Mouse (Mus musculus): Measurements from ENCODE around the gene Grhpr. TPM values are rescaled to one million over a fixed set of nuclear protein-coding genes. Genes with fewer than 3 reads are reported as not detected.
A peak's percentile ranks its signal among the peaks of the same experiment; 100 is the strongest.

Gene Grhpr
- polyA plus RNA-seq (2014; fragmentation: Nextera tagmentation; extraction: Ambion mirVana), result 84.3 and 87.9 TPM in 2 replicates

GRCm38 (mm10) chr4:44981280-44981973 lies at the start of gene Grhpr:
Gene Grhpr, plus strand, starts transcription at chr4:44981395.
- ATAC-seq (replicated peaks; ENCODE audit: insufficient number of reproducible peaks, low FRiP score, low TSS enrichment), result peak; percentile 92
- Histone ChIP-seq H3K27ac (ENCODE audit: low read depth, low read length) (peak within 1 kb of the TSS; percentile 90), H3K9me3 (replicated peaks; ENCODE audit: control insufficient read depth, low read length) (no peaks in the 10 kb centered on the region), H3K9ac (ENCODE audit: low read depth, low read length) (peak within 1 kb of the TSS; percentile 93), H3K36me3 (ENCODE audit: control insufficient read depth, insufficient read depth, low read length) (peaks cover 1% of the 10 kb centered on the region; the same call in 1 of the 2 replicates), H3K4me2 (peak within 1 kb of the TSS; percentile 96), H3K4me3 (ENCODE audit: low read depth, low read length) (peak within 1 kb of the TSS; percentile 88), H3K4me1 (ENCODE audit: control insufficient read depth, insufficient read depth, low read length) (peaks cover 22% of the 10 kb centered on the region), H3K27me3 (ENCODE audit: control insufficient read depth, insufficient read depth, low read length) (no peaks in the 10 kb centered on the region)
- WGBS (ENCODE audit: insufficient replicate concordance), result under 1% methylated on average over 40 of the region's 40 CpGs

DNA sequence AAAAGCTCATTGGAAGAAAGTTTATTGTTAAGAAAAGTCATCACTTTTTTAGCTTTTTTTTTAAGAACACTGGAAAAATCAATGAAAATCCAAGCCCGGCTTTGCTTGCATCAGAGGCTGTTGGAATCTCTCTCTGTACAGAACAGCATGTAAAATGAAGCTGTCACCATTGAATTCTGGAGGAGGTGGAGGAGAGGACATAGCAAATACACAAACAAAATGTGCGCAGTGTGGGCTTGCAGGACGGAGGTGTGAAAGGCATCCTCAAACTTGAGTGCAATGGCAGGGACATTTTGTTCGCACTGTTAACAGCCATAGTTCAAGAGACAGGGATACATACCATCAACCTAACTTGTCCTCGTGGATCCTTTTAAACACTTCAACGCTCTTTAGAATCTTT lies 49.5 kb upstream of the Grhpr start:
- Histone ChIP-seq H3K36me3 (ENCODE audit: control insufficient read depth, insufficient read depth, low read length) (peaks cover 11% of the 10 kb centered on the region), H3K27me3 (ENCODE audit: control insufficient read depth, insufficient read depth, low read length) (no peaks in the 10 kb centered on the region), H3K4me3 (ENCODE audit: low read depth, low read length) (no peak overlapping the region), H3K4me2 (no peak overlapping the region), H3K27ac (ENCODE audit: low read depth, low read length) (no peak overlapping the region), H3K4me1 (ENCODE audit: control insufficient read depth, insufficient read depth, low read length) (no peaks in the 10 kb centered on the region), H3K9me3 (replicated peaks; ENCODE audit: control insufficient read depth, low read length) (no peaks in the 10 kb centered on the region), H3K9ac (ENCODE audit: low read depth, low read length) (no peak overlapping the region)
- ATAC-seq (replicated peaks; ENCODE audit: insufficient number of reproducible peaks, low FRiP score, low TSS enrichment), result no peak
- WGBS (ENCODE audit: insufficient replicate concordance), result 90% methylated on average over 6 of the region's 6 CpGs

DNA sequence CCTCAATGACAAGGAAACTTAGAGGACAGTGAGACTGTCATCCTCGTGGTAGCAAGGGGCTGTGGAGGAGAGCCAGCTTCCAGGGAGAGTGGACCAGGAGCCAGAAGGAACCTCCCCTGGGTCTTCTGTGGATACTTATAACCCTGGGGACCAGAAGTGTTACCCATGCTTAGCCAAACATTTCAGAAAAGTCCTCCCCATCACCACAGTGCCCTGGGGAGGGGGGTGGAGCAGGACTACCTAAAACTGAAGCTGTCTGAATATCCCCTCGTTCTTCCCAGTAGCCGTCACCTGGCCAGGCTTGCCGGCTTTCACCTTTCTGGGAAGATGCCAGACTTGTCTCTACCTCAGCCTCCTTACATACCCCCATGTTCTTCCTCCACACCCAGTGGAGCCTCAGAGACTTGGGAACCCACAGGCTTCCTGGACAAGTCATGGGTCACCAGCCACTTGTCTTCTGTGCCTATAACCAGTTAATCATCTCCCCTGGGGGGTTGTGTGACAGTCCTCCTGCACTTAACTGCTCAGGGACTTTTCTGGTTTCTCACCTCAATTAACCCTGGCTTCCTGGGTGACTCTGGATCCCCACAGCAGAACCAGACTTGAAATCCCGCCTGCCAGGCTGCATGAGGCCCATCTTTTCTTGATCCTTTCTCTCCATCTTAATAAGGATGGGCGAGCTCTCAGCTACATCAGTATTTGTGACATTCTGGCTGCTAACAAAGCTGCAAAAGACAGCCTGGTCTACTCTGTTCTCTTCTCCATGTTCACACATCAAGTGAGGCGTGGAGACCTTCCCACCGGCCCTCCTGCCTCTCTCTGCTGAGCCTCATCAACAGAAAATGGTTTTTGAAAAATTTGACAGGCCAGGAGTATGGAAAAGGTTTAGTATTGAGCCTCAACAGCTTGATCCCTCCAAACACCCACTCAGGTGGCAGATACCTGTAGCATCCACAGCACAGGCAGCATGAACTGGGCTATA lies 42.5 kb upstream of the Grhpr start:
- no peak for ATAC-seq (replicated peaks; ENCODE audit: insufficient number of reproducible peaks, low FRiP score, low TSS enrichment)
- H3K9ac ChIP-seq (ENCODE audit: low read depth, low read length), result no peak overlapping the region
- H3K36me3 ChIP-seq (ENCODE audit: control insufficient read depth, insufficient read depth, low read length), result no peaks in the 10 kb centered on the region
- H3K27me3 ChIP-seq (ENCODE audit: control insufficient read depth, insufficient read depth, low read length), result no peaks in the 10 kb centered on the region
- no peaks in the 10 kb centered on the region for H3K9me3 ChIP-seq (replicated peaks; ENCODE audit: control insufficient read depth, low read length)
- 69% methylated on average over 8 of the region's 8 CpGs for WGBS (ENCODE audit: insufficient replicate concordance)
- no peak overlapping the region for H3K4me2 ChIP-seq
- H3K4me3 ChIP-seq (ENCODE audit: low read depth, low read length), result no peak overlapping the region
- H3K27ac ChIP-seq (ENCODE audit: low read depth, low read length), result no peak overlapping the region
- no peaks in the 10 kb centered on the region for H3K4me1 ChIP-seq (ENCODE audit: control insufficient read depth, insufficient read depth, low read length)

DNA sequence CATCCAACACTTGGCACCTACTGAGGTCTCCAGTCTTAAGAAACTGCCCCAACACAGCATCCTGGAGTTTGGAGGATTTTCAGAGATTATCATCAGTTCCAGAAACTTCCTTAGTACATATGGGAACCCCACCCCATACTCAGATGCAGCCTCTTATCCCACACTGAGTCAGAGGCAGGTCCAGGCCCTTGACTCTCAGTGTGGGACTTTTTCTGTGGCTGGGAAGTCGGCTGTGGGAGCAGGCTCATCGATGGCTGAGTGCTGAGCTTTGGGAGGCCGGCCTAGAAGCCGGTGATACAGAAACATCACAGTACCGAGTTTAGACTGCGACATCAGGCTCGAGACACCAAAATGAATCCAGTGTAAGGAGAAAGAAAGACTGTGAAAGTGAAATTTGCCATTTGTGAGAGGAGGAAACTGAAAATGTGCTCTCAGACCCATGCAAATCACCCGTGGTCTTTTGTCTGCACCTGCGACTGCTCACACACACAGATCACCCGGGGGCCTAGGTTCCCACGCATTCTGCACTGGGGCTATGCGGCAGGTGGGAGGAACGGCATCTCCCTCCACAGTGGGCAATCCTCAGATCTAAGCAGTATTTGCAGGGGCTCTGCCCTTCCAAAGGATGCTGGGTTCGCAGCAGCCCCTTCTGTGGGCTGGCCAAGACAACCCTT lies 41.5 kb upstream of the Grhpr start:
- Histone ChIP-seq H3K9ac (ENCODE audit: low read depth, low read length) (no peak overlapping the region), H3K36me3 (ENCODE audit: control insufficient read depth, insufficient read depth, low read length) (no peaks in the 10 kb centered on the region), H3K4me2 (no peak overlapping the region), H3K4me3 (ENCODE audit: low read depth, low read length) (no peak overlapping the region), H3K27ac (ENCODE audit: low read depth, low read length) (no peak overlapping the region), H3K4me1 (ENCODE audit: control insufficient read depth, insufficient read depth, low read length) (no peaks in the 10 kb centered on the region), H3K27me3 (ENCODE audit: control insufficient read depth, insufficient read depth, low read length) (peaks cover under 1% of the 10 kb centered on the region; the same call in 1 of the 2 replicates), H3K9me3 (replicated peaks; ENCODE audit: control insufficient read depth, low read length) (no peaks in the 10 kb centered on the region)
- 84% methylated on average over 14 of the region's 14 CpGs for WGBS (ENCODE audit: insufficient replicate concordance)
- ATAC-seq (replicated peaks; ENCODE audit: insufficient number of reproducible peaks, low FRiP score, low TSS enrichment), result no peak

DNA sequence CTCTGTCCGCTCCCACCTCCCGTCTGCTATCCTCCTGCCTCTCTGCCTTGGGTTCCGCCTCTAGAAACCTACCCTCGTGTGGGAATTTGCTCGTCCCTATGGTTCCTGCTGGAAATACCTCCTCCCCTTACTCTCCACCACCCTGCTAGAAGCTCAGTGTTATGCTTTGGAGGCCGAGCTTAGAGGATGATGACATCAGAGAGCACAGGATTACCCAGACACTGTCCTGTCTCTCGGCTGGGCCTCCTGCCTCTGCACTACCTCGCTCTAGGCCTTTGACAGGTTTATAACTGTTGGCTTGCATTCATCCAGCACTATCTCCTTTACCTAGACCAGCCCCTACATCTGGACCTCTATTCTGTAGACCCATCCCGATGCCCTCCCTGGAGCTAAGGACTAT lies 40.9 kb upstream of the Grhpr start:
- H3K27me3 ChIP-seq (ENCODE audit: control insufficient read depth, insufficient read depth, low read length), result peaks cover 3% of the 10 kb centered on the region; the same call in 1 of the 2 replicates
- no peak for ATAC-seq (replicated peaks; ENCODE audit: insufficient number of reproducible peaks, low FRiP score, low TSS enrichment)
- no peak overlapping the region for H3K4me2 ChIP-seq
- no peak overlapping the region for H3K4me3 ChIP-seq (ENCODE audit: low read depth, low read length)
- no peak overlapping the region for H3K27ac ChIP-seq (ENCODE audit: low read depth, low read length)
- H3K4me1 ChIP-seq (ENCODE audit: control insufficient read depth, insufficient read depth, low read length), result no peaks in the 10 kb centered on the region
- no peaks in the 10 kb centered on the region for H3K36me3 ChIP-seq (ENCODE audit: control insufficient read depth, insufficient read depth, low read length)
- H3K9me3 ChIP-seq (replicated peaks; ENCODE audit: control insufficient read depth, low read length), result no peaks in the 10 kb centered on the region
- WGBS (ENCODE audit: insufficient replicate concordance), result 76% methylated on average over 9 of the region's 9 CpGs
- H3K9ac ChIP-seq (ENCODE audit: low read depth, low read length), result no peak overlapping the region

DNA sequence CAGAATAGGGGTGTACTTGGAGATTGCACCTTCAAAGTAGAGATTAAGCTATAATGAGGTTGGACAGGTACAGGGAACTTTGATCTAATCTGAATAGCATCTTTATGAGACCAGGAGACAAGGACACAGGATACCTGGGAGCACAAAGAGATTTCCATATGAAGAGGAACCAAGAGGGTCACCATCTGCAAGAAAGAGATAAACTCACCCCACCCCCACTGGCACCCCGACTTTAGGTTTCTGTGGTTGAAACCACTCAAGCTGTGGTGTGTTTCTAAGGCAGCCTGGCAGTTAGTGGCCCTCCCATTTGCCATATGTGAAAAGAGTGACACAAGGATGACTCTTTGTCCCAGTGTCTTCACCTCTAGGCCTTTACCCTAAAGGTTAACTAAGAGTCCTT lies 39.0 kb upstream of the Grhpr start:
- no peak for ATAC-seq (replicated peaks; ENCODE audit: insufficient number of reproducible peaks, low FRiP score, low TSS enrichment)

DNA sequence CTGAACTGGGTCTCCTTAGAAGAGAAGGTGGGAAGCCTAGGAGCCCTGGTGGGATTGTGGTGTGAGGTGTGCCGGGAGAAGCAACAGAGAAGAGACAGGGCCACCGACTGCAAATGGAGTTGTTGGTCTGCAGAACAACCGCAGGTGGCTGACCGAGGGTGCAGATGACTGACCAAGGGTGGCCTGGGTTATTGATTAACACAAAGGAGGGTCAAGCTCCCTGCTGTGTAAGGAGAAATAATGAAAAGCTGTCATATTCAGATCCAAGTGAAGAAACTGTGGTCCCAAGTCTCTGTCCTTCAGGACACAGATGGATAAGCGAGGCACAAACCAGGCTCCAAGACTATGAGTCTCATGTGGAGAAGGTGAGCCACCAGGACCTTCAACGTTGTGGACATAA lies 37.7 kb upstream of the Grhpr start:
- H3K4me2 ChIP-seq, result no peak overlapping the region
- no peak overlapping the region for H3K9ac ChIP-seq (ENCODE audit: low read depth, low read length)
- no peaks in the 10 kb centered on the region for H3K4me1 ChIP-seq (ENCODE audit: control insufficient read depth, insufficient read depth, low read length)
- H3K36me3 ChIP-seq (ENCODE audit: control insufficient read depth, insufficient read depth, low read length), result no peaks in the 10 kb centered on the region
- H3K27me3 ChIP-seq (ENCODE audit: control insufficient read depth, insufficient read depth, low read length), result peaks cover 3% of the 10 kb centered on the region; the same call in 1 of the 2 replicates
- 78% methylated on average over 6 of the region's 6 CpGs for WGBS (ENCODE audit: insufficient replicate concordance)
- no peaks in the 10 kb centered on the region for H3K9me3 ChIP-seq (replicated peaks; ENCODE audit: control insufficient read depth, low read length)
- no peak for ATAC-seq (replicated peaks; ENCODE audit: insufficient number of reproducible peaks, low FRiP score, low TSS enrichment)
- no peak overlapping the region for H3K4me3 ChIP-seq (ENCODE audit: low read depth, low read length)
- no peak overlapping the region for H3K27ac ChIP-seq (ENCODE audit: low read depth, low read length)

More for the DNA sequence above, 39.0 kb upstream of the Grhpr start:
- WGBS (ENCODE audit: insufficient replicate concordance), result 72% methylated on average over 1 of the region's 1 CpGs
- Histone ChIP-seq H3K4me2 (no peak overlapping the region), H3K4me1 (ENCODE audit: control insufficient read depth, insufficient read depth, low read length) (no peaks in the 10 kb centered on the region), H3K27ac (ENCODE audit: low read depth, low read length) (no peak overlapping the region), H3K9ac (ENCODE audit: low read depth, low read length) (no peak overlapping the region), H3K36me3 (ENCODE audit: control insufficient read depth, insufficient read depth, low read length) (no peaks in the 10 kb centered on the region), H3K9me3 (replicated peaks; ENCODE audit: control insufficient read depth, low read length) (no peaks in the 10 kb centered on the region), H3K4me3 (ENCODE audit: low read depth, low read length) (no peak overlapping the region), H3K27me3 (ENCODE audit: control insufficient read depth, insufficient read depth, low read length) (peaks cover 3% of the 10 kb centered on the region; the same call in 1 of the 2 replicates)

DNA sequence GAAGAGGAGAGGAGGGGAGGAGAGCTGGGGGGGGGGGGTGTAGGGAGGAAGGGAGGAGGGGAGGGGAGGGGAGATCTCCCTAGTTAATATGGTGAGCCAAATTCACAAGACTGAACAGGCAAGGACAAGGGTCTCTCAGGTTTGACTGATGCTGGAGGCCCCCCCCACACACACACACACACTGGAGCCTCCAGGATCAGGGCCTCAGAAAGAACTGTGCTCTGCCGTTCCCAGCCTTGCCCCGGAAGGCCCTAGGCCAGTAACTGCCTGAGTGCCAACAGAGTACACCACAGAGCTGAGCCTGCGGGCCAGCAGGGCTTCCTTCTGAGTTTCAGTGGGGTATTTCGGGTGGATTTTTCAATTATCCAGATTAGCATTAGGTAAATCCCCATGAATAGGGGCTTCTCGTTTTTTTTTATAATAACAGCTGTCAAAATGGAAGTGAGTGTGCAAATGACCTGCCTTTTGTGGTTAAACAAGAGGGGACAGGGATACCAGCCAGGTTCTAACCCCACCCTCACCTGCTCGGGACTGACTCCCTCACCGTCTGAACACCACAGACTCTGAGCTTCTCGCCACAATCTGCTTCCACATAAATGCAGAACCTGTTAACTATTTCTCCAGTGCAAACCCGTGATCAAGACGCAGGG lies 36.6 kb upstream of the Grhpr start:
- no peak for ATAC-seq (replicated peaks; ENCODE audit: insufficient number of reproducible peaks, low FRiP score, low TSS enrichment)
- Histone ChIP-seq H3K27me3 (ENCODE audit: control insufficient read depth, insufficient read depth, low read length) (peaks cover 3% of the 10 kb centered on the region; the same call in 1 of the 2 replicates), H3K9me3 (replicated peaks; ENCODE audit: control insufficient read depth, low read length) (no peaks in the 10 kb centered on the region), H3K27ac (ENCODE audit: low read depth, low read length) (no peak overlapping the region), H3K9ac (ENCODE audit: low read depth, low read length) (no peak overlapping the region), H3K36me3 (ENCODE audit: control insufficient read depth, insufficient read depth, low read length) (no peaks in the 10 kb centered on the region), H3K4me2 (no peak overlapping the region), H3K4me3 (ENCODE audit: low read depth, low read length) (no peak overlapping the region), H3K4me1 (ENCODE audit: control insufficient read depth, insufficient read depth, low read length) (no peaks in the 10 kb centered on the region)
- 77% methylated on average over 10 of the region's 10 CpGs for WGBS (ENCODE audit: insufficient replicate concordance)

Measured in heart, embryonic 11.5 days (tissue).